Mouse (Mus musculus) left cerebral cortex, adult 11 months (tissue): ENCODE results near the gene Lrmda.

ENCODE experiments used
- DNase-seq: peaks from one replicate; pipeline ENCODE4 v3.0.0; 2022; ENCODE audit warnings: low spot score

The Lrmda gene

DNA sequence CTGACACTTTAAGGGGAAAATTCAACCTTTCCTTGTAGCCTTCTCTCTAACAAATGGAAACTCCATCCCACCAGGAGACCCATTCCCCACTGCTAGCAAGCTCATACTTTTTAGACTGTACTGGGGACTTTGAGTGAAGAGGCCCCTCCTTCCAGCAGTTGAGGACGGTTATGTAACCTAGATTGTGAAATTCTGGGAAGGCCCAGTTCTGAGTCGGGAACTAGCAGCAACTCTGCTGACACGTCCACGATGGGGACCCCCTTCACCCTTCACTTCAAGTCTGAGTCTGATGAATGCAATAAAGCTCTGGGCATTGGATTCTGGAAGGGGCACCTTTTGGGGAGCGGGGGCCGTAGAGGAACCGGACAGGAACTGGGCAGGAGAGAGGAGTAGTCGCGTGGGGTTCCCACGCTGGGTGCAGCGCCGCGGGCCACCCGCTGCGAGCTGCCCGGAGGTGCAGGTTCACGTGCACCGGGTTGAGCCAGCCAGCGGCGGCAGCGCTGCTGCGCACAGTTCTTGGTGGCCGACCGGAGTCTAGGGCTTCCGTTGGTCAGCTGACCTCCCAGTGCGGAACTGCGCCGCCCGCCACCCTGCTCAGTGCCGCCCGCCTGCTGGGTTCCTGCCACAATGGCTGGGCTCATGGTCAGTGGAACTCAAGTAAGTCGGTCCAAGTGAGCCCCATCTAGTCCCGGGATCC, at the start of gene Lrmda:
Lrmda (plus strand) TSS at position 461 of the 697 bp plus-strand sequence.
- DNase-seq, result no peak

GRCm38 (mm10) chr14:21981462-21981861, 38.0 kb upstream of the Lrmda start:
- peak; percentile 47 for DNase-seq

- no peak for DNase-seq
These were observed 37.4 kb upstream of the Lrmda start for GRCm38 (mm10) chr14:21982096-21982591.

DNA sequence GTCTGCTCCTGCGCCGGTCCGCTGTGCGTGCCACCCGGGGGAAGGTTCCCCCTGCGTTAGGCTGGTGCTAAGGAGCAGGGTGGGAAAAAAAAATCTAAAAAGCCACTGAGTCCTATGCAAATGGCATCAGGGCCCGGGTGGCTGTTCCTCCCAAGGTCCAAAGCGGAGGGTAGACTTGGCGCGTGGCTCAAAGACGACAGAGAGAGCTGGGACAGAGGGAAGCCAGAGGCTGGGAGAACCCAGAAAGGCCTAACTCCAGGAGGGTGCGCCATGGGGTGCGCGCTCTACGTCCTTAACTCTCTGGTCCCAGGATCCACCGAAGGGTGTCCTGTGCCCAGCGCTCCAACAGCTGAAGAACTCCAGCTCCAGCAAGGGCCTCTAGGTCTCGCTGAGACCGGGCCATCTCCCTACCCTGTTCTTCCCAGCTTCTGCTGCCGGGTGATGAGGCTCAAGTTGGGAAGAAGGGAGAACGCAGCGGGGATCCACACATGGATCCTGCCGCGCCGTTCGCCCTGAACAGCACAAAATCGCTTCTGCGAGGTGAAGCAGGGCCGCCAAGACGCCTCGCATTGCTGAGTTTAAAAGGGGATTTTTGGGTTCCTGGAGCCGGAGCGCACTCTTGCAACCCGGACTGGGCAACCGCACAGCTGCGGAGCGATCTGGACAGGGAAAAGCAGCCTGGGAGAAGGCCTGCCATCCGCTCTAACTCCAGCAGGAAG, 36.8 kb upstream of the Lrmda start:
- DNase-seq, result no peak

- no peak for DNase-seq
These were observed 36.1 kb upstream of the Lrmda start for GRCm38 (mm10) chr14:21983311-21983949.

DNA sequence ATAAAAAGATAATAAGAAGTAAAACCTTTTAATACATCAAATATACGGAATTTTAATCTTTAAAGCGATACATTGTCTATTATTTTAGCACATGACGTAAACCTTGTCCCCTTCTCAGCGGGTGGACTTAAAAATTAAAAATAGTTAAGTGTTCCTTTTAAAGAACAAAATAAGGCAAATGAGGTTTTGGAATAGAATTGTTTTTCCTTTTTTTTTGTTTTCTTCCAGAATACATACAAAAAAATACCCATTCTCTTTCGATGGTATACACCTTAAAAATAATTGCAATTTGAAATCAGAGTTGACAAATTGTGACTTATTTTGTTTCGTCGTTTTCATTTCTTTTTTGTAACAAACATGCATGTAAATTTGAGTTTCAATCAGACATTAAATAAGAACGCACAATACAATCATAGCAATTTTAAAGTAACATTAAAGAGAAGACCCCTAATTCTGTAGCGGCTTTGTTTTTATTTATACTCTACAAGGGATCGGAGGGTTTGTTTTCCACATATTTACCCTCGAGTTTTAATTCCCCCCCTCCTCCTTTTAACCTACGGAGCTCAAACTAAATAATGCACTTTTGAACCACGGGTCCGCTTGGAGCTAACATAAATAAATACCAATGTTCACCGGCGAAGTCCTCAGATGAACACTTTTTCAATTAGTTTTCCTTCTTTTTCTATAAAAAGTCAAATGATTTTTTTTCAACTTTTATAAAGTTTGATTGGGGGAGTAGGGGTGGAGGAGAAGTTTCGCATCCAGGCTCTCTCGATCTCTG, 35.4 kb upstream of the Lrmda start:
- DNase-seq, result no peak

DNA sequence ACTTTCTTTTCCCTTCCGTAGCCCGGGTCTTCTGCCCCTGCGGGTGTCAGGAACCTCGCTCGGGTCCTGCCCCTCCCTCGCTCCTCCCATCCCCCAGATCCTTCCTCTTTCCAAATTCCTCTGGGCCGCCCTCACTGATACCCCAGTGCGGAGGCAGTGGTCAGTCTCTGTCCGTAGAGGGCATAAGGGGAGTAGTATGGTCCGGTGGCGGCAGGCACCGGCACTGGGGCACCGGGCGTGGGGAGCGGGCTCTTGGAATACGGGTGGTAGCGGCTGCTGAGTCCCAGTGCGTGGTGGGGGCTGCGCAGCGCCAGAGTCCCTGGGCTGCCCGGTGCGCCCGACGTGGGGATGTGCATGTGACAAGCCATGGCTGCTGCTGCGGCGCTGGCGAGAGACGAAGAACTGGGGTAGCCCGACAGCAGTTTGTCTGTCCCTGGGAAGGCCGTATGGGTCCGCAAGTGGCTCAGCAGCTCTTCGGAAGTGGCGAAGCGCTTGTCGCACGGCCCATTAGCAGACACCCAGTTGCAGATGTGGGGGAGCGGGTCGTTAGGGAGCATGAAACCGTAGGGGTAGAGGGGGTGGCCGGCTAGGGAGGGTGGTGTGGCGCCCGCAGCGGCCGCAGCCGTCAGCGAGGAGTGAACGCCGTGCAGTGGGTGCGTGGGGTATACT, 34.6 kb upstream of the Lrmda start:
- DNase-seq, result no peak

GRCm38 (mm10) chr14:21985426-21985931, 34.0 kb upstream of the Lrmda start:
- DNase-seq, result no peak

GRCm38 (mm10) chr14:21985981-21986732, 33.4 kb upstream of the Lrmda start:
- DNase-seq, result peak; percentile 70

GRCm38 (mm10) chr14:21986733-21987659, 32.5 kb upstream of the Lrmda start:
- DNase-seq, result no peak

DNA sequence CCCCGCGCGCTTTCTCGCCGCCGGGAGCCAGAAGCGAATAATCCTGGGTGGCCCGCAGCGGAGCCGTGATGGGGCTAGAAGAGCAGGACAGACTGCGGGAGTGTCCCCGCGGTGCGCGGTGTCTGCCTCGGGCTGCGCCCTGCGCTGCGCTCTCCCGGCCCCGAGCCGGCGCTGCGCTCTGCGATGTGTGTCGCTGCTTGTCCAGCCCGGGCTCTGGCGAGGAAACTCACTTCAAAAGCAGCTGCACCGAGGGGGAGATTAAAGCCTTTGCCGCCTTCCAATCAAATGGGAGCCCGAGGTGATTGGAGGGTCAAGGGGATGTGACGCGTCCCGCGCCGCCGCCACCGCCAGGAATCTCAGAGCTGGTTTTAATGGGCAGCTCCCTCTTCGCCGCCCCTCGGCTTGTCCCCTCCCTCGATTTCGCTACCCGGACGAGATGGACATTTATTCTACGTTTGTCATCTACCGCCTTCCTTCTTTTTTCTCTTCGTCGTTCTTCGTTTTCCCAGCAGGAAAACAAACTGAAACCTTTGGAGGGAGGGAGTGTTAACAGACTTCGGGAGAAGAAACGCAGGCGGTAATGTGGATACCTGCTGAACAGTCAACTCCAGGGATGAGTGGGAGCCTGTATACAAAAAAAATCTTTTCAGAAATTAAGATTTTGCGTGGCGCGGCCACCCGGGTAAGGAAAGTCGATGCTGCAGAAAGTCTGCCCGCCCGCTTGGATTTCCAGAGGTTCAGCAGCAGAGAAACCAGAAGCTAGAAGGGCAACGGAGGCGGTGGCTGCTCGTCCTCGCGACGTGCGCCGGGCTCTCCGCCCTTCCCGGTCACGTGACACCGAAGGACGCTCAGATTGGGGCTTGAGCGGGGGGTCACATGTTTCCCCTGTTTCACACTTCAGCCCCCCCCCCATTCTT, 31.6 kb upstream of the Lrmda start:
- DNase-seq, result peak; percentile 88

- no peak for DNase-seq
These were observed 30.8 kb upstream of the Lrmda start for GRCm38 (mm10) chr14:21988577-21989290.

DNA sequence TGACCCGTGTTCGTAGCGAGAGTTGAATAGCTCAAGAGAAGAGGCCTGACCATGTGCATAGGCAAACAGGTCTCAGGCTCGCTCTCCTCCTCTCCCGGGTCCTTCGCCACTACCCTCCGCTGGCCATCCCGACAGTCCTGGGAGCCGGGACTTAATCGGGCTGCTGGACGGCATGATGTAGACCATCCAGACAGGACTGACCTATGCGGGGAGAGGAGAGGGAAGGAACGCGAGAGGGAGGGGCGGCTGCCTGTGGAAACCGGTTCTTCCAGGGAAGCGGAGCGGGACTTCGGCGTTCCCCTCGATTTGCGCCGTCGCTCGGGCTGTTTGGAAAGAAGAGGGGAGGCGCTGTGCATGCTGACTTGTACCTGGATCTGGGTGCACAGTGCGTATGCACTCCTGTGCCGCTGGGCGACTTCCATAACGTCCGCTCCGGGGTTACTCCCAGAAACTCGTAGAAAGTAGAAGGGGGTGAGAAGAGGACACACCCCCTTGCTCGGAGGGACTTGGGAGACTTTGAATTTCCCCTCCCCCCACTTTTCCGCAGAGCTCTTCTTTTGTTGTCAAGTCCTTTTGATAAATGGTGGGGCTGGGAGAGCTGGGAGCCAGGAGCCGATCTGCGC, 30.1 kb upstream of the Lrmda start, which contains the start of gene Zfp503:
Zfp503 (minus strand) TSS at position 311 of the 623 bp plus-strand sequence.
- no peak for DNase-seq

DNA sequence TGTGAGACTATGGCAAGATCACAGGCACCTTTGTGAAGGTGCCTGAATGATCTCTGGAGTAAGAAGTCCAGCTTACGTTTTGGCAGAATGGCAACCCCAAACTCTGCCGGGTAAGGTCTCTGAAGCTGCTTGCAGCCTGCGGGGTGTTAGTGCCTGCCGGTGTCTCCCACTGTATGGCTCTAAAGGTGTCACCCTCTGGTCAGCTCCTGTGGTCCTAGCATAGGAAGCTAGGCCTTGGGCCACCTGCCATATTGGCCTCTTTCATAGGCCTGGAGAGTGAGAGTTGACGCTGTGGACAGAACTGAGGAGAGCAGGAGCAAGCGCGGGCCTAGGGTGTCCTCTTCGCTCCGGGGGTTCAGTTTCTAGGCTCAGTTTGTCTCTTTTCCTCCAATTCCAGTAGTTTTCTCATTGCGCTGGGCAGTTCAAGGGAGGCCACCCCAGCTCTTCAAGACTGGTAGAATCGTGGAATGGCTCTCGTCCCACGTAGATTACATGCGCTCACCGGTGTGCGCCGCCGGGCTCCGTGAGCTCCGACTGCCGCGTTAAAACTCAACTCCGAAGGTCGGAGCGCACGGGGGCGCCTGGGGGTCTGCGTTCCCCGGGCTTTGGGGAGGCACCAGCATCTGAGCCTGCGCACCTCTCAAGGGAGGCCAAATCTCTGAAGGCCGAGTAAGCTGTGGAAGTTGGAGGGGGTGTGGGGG, 29.0 kb upstream of the Lrmda start:
- no peak for DNase-seq

DNA sequence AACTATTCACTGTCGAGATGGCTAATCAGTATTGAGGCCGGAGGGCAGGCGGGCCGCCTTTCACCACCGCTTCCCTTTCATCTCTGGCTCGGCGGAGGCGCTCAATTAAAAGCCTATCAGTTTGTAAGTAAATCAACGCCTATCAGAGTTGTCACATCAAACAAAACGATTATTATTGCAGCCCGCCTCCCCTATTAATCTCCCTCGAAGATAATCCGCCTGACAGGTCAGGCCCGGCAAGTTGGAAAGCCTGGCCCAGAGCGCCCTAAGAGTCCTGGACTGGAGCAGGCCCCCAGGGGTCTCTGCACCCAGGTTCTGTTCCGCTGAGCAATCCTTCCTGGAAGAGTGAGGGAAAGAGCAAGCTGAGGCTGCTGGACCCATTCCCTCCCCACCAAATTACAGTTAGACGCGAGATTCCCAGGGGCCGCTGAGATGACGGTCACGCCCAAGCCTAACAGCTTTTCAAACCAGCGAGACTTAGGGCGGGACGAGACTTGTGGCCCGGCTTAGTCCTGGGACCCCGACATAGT, 28.2 kb upstream of the Lrmda start:
- no peak for DNase-seq

DNA sequence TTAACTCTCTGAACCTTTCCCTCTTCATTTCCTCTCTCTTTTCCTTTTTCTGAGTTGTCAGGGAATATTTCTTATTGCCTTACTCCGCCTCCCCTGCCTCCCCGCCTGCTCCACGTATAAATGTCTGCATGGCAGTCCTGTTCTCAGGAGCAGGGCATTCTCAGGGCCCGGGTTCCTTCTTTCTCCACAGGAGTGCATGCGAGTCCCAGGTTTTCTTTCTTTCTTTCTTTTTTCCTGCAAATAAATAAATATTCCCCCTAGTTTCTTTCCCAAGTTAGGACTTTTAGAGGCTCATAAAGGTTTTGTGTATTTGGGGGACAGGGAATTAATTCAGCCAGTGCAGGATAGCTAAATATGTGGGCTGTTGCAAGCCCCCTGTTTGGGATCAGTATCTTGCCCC, 27.7 kb upstream of the Lrmda start:
- DNase-seq, result no peak
